Mouse (Mus musculus) heart, postnatal 14 days (tissue): ENCODE data around the gene B3galt4. TPM values are rescaled to one million over a fixed set of nuclear protein-coding genes. Genes with fewer than 3 reads are reported as not detected.

ENCODE experiments used
- DNase-seq, 2 experiments: peaks; one replicate each; pipeline ENCODE4 v3.0.0; 2021 to 2022
- intact Hi-C: fragments of 180-260 bp; cut with DNase I; formaldehyde crosslinking; loops from one replicate; pipeline ENCODE4 v1.15.1; 2025
- total RNA-seq, 2 experiments: library from RNA; stranded (reverse); gene quantifications; 2 replicates each; pipeline ENCODE4 v1.2.3; 2021

Gene B3galt4
- total RNA-seq, 2 experiments from 2014 or later, result 2.2 to 2.9 TPM

DNA sequence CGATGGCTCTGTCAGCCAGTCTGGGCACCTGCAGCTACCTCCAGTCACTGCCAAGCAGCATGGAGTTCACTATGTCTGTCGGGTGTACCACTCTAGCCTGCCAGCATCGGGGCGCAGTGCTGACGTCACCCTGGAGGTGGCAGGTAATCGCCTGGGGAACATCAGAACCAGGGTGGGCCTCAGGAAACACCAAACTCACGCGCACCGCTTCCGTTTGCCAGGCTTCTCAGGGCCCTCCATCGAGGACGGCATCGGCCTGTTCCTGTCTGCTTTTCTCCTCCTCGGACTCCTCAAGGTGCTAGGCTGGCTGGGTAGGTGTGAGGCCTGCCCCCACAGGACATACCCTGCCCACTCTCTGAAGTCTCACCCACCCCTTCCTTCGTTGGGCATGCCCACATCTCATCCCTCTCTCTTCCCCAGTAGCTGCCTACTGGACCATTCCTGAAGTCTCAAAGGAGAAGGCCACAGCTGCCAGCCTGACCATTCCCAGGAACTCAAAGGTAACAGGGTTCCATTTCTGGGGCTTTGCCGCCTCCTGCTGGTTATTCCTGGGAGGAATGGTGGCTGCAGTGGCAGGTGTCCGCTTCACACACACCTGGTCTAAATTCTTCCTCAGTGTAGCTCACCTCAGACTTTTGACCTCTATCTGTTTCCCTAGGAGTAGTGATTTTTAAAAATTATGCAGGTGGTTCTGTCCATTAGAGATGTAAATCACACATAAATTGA is 24.9 kb downstream of the B3galt4 start:
- intact Hi-C loops, result no loop called here
- no peak for DNase-seq

DNA sequence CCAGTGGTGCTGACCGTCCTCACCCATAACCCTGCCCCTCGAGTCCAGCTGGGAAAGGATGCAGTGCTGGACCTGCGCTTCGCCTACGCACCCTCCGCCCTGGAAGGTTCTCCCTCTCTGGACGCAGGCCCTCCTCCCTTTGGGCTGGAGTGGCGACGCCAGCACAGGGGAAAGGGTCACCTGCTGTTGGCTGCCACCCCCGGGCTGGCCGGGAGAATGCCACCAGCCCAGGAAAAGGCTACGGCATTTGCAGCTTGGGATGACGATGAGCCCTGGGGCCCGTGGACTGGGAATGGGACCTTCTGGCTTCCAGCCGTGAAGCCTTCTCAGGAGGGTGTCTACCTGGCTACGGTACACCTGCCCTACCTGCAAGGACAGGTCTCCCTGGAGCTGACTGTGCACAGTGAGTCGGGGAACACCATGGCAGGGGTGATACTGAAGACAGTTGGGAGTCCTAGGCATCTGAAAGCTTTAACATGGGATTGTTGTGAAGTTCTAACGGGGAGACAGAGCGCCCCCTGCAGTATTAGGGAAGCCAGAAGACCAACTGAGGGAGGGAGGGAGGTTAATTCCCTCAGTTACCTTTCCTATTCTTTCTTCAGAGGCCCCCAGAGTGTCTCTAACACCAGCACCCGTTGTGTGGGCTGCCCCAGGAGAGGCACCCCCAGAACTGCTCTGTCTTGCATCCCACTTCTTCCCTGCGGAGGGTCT is 25.7 kb downstream of the B3galt4 start:
- intact Hi-C loops, result loop anchor here (2.0 kb wide), 1 partner anchor 31 kb away; no protein-coding TSS in a partner anchor
- DNase-seq, result no peak

DNA sequence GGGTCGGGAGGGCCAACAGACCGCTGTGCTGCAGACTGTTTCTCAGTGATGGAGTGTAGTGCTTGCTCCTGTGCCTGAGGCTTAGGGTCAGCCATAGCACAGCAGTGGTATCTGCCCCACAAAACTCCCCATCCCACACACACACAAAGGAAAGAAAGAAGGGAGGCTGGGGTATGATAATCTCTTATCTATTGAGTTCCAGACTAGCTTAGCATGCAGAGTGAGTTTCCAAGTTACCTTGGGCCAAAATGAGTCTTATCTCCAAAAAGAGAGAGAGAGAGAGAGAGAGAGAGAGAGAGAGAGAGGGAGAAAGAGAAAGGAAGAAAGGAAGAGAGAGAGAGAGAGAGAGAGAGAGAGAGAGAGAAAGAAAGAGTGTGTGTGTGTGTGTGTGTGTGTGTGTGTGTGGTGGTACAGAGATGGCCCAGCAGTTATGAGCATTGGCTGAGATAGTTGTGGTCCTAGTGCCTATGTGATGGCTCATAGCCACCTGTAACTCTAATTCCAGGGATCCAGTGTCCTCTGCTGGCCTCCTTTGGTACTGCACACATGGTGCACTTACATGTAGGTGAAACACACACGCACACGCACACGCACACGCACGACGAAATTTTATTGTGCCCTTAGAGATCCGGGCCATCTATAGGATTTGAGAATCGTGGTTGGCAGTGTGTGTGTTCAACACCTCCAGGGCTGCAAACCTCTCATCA is 26.6 kb downstream of the B3galt4 start:
- peak in 1 of 2 experiments; percentile 52 for DNase-seq
- intact Hi-C loops, result loop anchor here (2.0 kb wide), 1 partner anchor 30 kb away; no protein-coding TSS in a partner anchor

DNA sequence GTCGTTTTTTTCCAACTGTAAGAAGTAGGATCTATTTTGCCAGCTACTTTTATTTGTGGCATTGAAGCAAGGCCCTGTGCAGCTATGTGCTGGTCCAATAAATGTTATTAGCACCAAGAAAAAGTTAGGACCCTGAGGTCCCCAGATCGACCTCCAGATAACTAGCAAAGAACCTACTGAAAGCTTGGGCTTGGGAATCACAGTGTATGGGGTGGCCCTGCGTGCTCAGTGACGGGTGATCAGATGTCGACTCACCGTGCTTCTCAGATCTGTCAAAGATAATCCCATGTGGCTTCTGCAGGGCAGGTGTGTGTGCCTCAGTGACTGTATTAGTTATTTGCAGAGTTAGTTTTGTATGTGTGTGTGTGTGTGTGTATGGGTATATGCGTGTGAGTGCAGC is 29.9 kb downstream of the B3galt4 start:
- intact Hi-C loops, result loop anchor here (1.0 kb wide), 1 partner anchor 23 kb away; no protein-coding TSS in a partner anchor
- DNase-seq, result no peak

DNA sequence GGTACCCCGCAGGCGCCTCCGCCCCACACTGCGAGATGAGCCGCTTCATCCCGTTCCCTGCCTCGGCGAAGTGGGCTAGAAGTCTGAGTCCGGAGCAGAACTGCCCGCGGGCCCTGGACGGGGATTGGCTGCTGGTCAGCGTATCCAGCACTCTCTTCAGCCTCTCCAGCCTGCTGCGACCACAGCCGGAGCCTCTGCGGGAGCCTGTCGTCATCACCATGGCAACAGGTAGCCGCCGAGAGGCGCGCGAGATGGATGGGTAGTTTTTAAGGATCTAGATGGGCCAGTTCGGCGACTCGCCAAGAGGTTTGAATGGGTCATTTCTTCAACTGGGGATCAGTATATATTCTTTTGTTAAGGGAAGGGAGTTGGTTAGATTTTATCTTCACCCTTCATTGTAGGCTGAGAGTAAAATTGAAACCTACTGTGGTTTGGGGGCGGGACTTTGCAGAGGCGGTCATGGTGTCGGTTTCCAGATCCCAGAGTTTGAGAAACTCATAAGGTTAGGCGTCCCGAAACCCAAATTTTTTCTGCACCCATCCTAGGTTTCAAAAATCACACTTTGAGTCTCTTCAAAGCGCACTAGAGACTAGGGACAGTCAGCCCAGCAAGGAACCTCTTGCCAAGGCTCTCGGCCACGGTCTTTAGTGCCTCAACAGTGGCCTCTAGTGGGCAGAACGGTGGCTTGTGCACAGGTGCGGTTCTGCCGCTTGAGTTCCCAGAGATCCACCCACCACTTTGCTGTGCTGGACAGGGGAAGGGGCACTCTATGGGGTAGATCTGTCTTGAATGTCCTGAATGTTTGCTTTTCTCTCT is 30.8 kb downstream of the B3galt4 start:
- peak; percentile 86 to 91 for DNase-seq
- intact Hi-C loops, result loop anchor here (1.0 kb wide), 1 partner anchor 22 kb away; no protein-coding TSS in a partner anchor

DNA sequence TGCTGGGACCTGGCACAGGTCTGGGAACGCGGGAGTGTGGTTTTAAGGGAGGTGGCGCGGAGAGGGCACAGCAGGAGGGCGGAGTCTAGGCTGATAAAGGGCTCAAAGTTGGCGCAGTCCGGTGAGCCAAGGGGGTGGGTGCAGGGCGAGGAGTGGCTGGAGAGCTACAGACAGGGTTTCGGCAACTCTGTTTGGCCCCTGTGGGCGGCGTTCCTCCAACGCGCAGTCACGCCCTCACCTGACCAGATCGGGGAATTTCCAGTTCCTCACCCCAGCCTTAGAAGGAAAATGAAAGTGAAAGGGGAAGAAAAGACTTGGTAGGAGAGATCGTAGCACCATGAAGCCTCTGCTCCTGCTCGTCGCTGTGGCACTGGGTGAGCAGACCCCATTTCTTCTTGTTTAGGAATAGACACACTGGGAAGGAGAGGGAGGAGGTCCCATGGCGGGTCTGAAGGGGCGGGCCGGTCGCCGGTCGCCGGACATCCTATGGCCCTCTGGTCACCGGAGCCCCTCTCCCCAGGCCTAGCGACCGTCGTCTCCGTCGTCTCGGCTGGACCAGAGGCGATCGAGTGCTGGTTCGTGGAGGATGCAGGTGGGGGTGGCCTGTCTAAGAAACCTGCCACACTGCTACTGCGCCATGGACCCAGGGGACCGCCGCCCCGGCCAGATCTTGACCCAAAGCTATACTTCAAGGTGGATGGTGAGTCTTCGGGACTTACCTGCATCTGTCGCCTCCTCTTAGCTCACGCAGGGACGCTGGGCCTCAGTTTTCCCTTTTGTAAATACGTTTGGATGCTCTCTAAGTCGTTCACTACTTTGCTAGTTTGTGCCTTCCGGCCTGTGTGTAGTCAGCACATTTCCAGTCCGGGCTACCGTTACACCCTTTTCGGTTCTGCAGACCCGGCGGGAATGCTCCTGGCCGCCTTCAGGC is 31.7 kb downstream of the B3galt4 start:
- peak; percentile 78 to 82 for DNase-seq
- intact Hi-C loops, result no loop called here

DNA sequence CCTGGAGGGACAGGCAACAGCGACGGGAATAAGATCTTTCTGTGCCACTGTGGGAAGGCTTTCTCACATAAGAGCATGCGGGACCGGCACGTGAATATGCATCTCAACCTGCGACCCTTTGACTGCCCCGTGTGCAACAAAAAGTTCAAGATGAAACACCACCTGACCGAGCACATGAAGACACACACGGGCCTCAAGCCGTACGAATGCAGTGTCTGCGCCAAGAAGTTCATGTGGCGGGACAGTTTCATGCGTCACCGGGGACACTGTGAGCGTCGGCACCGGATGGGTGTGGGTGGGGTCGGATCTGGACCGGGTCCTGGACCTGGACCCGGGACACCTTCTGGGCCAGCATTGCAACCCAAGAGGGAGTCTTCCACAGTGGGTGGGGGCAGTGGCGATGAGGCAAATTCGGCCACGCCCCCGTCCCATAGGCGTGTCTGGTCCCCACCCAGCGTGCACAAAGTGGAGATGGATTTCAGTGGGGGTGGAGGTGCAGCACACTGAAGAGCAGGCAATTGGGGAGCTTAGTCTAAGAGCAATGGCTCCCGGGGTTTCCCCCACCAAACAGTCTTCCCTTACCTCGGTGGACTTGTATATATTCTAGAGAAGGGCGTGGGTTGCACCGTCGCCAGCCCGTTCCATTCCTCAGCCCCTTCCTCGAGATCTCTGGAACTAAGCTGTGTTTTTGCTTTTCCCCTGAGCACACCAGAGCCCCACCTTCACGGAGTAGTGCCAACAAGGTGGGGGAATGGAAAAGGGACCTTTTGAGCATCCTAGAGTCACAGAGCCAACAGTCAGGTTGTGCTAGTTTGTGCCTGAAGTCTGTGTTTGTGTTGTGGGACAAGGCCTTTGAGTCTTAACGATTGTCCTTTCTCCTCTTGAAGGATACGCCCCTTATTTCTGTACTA is 32.7 kb downstream of the B3galt4 start:
- peak; percentile 35 to 51 for DNase-seq
- intact Hi-C loops, result no loop called here

DNA sequence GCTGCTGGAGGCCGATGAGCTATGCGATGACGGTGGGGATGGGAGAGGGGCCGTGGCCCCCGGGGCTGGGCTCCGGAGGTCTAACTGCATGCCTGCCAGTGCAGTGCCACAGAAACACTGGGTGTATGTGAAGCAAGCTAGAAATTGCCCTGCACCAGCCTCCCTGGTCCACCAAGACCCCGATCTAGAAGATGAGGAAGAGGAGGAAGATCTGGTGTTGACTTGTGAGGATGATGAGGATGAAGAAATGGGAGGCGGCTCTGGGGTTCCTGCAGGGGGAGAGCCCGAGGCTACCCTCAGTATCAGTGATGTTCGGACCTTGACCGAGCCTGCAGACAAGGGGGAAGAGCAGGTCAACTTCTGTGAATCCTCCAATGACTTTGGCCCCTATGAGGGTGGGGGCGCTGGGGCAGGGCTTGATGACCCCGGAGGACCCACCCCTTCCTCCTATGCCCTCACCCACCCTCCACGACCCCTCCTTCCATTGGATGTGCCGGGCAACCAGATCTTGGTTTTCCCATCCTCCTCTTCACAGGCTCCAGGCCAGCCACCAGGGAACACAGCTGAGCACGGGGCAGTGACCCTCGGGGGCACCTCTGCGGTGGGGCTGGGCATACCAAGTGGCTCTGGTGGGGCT is 33.5 kb downstream of the B3galt4 start:
- no peak for DNase-seq
- intact Hi-C loops, result no loop called here

DNA sequence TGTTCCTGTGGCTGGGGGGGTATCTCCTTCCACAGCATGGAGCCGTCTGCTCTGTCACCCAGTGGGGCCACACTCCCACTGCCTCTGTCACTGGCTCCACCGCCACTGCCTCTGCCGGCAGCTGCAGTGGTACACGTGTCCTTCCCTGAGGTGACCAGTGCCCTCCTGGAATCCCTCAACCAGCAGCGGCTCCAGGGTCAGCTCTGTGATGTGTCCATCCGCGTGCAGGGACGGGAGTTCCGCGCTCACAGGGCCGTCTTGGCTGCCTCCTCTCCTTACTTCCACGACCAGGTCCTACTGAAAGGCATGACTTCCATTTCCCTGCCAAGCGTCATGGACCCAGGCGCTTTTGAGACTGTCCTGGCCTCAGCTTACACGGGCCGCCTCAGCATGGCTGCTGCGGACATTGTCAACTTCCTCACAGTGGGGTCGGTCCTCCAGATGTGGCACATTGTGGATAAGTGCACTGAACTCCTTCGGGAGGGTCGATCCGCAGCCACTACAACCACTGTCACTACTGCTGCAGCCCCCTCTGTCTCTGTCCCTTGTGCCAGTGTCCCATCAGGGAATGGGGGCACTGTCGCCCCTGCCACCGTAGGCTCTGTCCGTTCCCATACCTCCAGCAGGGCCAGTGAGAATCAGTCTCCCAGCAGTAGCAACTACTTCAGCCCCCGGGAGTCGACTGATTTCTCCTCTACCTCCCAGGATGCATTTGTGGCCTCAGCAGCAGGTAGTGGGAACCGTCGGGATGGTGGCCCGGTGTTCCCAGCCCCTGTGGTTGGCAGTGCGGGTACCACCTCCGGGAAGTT is 34.2 kb downstream of the B3galt4 start:
- intact Hi-C loops, result no loop called here
- no peak for DNase-seq

DNA sequence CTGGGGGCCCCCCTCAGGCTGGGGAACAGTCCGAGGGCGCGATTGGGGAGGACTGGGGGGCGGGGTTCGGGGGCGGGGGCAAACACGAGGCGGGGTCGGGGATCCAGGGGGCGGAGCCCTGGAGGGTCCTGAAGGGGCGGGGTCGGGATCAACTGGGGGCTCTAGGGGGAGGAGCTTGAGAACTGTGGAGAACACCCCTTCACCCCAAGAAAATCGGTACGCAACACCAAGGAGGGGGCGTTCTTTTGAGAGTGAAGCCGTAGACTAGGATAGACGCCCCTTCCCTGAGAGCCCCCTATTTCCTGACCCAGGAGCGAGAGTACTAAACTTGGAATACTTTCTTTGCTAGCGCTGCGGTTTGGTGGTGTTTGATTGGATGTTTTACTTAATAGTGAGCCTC is 35.0 kb downstream of the B3galt4 start:
- no peak for DNase-seq
- intact Hi-C loops, result no loop called here

DNA sequence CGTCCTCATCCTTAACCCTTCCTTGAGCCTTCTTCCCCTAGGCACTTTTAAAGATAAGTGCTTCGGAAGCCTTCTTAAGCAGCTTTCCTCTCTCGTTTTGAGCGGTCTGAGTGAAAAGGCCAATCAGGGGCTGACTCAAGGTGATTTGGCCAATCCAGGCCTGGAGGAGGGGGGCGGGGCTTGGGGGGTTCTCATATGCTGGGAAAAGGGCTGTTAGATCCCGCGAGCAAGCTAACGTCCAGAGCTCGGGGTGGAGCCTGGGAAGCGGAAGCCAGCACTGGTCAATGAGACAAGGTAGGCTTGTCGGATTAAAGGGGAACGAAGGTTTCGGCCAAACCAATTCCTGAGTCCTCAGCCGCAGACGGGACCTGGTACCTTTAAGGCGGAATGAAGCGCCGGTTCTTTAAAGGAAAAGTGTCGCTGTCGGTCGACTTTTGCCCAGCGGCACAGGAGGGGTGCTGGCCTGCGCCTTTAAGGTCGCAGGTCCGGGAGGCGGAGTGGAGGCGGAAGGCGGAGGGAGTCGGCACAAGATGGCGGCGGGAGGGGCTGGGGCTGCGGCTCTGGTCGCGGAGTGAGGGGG is 35.5 kb downstream of the B3galt4 start, which contains the start of the genes Tapbp and Zbtb22:
Tapbp (plus strand) TSS at position 229 of the 580 bp plus-strand sequence.
Zbtb22 (plus strand) TSS at position 234 of the 580 bp plus-strand sequence.
- intact Hi-C loops, result no loop called here

DNA sequence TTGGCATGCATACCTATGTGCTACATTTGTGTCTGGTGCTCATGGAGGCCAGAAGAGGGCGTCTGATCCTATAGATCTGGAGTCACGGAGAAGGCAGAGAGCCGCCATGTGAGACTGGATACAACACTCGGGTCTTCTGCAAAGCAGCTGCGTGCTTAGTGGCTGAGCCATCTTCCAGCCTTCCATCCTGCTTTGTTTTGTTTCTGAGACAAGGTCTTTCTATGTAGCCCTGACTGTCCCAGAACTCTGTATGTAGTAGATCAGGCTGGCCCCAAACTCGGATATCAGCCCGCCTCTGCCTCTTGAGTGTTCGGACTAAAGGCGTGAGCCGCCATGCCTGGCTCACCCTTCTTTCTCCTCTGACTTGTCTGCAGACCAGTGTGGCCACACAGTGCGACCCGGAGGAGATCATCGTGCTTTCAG is 36.3 kb downstream of the B3galt4 start:
- intact Hi-C loops, result no loop called here
- no peak for DNase-seq

More for the DNA sequence above, 35.5 kb downstream of the B3galt4 start, which contains the start of the genes Tapbp and Zbtb22:
- DNase-seq, result peak; percentile 93

DNA sequence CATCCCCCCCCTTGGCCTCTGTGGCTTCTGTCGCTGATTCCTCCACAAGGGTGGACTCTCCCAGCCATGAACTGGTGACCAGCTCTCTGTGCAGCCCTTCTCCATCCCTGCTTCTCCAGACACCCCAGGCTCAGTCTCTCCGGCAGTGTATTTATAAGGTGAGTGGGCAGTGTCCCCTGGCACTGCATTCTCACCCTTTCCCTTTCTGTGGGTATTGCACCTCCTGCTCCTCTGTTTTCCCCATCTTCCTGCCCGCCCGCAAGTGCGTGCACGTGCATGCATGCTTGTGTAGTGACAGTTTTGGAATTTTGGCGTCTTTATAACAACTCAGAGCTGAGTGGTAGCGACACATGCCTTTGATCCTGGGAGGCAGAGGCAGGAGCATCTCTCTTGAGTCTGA is 37.4 kb downstream of the B3galt4 start:
- intact Hi-C loops, result no loop called here
- DNase-seq, result no peak

DNA sequence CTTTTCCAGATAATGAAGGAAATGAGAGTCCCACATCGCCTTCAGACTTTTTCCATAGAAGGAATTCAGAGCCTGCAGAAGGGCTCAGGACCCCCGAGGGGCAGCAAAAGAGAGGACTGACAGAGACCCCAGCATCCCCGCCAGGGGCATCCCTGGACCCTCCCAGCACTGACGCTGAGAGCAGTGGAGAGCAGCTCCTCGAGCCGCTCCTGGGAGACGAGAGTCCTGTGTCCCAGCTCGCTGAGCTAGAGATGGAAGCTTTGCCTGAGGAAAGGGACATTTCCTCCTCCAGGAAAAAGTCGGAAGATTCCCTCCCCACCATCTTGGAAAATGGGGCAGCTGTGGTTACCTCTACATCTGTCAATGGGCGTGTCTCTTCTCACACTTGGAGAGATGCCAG is 38.0 kb downstream of the B3galt4 start:
- intact Hi-C loops, result no loop called here
- DNase-seq, result no peak

DNA sequence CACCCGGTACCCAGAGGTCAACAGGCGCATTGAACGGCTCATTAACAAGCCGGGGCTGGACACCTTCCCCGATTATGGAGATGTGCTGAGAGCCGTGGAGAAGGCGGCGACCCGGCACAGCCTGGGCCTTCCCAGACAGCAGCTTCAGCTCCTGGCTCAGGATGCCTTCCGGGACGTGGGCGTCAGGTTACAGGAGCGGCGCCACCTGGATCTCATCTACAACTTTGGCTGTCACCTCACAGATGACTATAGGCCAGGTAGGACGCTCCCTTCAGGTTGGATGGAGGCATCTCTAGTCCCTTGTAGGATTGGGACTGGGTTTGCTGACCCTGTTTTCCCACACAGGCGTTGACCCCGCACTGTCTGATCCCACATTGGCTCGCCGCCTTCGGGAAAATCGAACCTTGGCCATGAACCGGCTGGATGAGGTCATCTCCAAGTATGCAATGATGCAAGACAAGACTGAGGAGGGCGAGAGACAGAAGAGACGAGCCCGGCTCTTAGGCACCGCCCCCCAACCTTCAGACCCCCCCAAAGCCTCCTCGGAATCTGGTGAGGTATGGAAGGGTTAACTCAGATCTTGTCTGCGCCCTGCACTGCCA is 39.4 kb downstream of the B3galt4 start:
- no peak for DNase-seq
- intact Hi-C loops, result no loop called here
